Mouse (Mus musculus) liver, postnatal 0 days (tissue): ENCODE measurements around the gene Smad3.

Experiments
- CTCF ChIP-seq: sonication (generic); IDR thresholded peaks from 2 replicates; pipeline ENCODE4 v1.5.1; 2016; ENCODE audit warnings: antibody characterized with exemption, low read depth
- EP300 ChIP-seq: IDR thresholded peaks from 2 replicates; pipeline ENCODE4 v1.6.1; 2016; ENCODE audit warnings: antibody characterized with exemption, low read depth, mild to moderate bottlenecking

DNA sequence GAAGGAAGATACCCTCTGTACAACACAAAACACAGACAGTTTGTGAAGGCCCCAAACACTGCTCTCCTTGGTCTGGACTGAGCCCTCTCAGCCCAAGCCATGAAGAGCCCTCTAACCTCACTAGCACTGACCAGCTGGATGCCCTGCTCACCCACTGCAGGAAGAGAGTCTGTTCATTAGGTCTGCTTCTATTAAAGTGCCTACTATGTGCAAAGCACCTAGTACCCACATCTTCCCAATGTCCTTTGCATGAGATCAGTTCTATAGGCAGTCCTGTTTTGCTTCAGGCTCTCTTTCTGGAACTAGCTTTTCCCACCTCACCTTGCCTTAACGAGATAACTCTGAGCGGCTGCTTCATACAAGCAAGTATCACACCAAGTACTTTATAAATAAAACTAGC, 74.9 kb downstream of the Smad3 start:
- TF ChIP-seq CTCF (no peak), EP300 (no peak)
